Mouse (Mus musculus) CD4-positive, CD25-positive, alpha-beta regulatory T cell, adult 4 months (primary cell): ENCODE measurements at regions not wholly inside any gene's neighbourhood (a gene's known extent, or its start where the extent isn't known, plus 50 kb on each side); places are given as distances from the start of the nearest gene placed in this dataset.

Experiments used
- ATAC-seq: one replicate; pipeline ENCODE4 v1.8.0; 2017

DNA sequence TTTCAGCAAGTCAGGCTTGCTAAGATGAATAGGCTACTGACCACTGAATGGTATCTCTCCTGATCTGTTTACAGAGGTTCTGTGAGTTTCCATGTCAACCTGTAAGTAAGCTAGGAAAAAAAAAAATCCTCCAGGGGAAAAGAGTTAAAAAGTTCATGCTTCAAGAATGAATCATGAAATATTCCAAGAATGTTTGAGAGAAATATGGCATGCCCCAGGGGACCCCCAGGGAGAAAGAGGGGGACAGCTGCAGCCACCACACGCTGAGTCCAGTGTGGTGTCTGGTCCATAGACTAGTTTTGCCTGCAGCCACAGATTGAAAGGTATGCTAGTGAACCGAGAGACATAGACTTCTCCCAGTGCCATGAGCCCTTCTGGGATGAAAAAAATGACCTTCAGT lies 56.1 kb upstream of the Fggy start:
- no peak for ATAC-seq

DNA sequence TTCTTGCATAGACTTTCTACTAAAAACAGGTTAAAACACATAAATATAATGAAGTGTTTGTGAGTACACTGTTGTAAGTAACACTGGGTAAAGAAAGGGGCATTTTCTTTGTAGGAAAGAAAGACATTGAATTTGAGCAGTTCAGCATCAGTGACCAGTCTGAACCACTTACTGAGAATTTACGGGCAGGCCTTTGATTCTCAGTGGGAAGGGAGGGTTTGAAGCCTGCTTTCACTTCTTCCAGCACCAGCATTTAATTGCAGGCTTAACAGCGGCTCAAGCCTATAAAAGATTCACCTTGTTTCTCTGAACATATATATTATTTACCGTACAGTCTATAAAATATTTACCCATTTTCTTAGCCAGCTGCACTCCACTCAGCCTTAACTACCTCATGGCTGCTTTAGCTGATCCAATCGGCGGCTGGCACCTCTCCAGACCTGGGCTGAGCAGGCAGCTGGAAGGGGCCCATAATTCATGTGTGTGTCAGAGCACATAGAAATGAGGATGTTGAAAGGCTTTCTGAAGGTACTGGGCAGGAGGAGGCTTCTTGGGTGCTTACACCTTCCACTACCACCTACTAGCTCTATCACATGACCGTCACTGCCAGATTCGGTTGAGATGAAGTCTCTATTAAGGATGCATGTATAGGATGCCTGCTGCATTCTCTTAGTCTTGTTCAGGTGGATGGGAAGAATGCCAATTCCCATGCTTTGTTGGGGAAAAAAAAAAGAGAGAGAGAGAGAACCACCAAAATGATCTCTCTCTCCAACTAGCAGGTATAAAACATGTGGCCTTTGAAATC lies 50.0 kb upstream of the Fggy start:
- ATAC-seq: no peak
